Mouse (Mus musculus): ENCODE measurements around the gene Zfp108. TPM values are rescaled to one million over a fixed set of nuclear protein-coding genes. Genes with fewer than 3 reads are reported as not detected.

The Zfp108 gene
- polyA plus RNA-seq, 1 experiment from 2014 or later, result 2.1 TPM

DNA sequence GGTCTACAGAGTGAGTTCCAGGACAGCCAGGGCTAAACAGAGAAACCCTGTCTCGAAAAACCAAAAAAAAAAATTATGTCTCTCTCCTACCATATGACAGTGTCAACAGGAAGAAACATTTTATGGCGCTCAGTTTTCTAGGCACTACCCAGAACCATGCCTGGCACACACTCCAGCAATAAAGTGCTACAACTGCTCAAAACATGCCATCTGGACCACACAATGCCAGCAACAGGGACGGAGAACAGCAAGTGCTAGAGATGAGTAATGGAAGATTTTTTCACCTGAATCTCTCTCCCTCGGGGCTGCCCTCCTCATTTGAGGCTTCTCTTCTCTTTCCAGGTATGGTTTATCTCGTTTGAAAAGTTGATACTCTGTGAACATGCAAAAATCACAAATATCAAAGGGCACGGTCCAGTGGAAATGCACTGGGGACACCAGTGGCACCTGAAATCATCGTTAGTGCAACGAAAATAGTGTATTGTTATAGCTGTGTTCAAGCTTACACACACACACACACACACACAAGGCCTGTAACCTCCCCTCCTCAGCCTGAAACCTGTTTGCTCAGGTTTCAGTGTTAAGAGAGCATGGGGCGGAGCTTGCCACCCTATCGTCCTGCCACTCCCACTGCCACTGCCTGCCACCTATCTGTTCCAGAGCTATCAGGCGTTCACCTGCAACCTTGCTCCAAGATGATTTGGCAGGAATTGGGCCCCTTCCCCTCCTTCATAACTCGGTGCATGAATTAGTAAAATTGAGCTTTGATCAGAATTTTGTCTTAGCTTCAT, 38.7 kb downstream of the Zfp108 start:
- Histone ChIP-seq H3K27me3 (ENCODE audit: control insufficient read depth, insufficient read depth, low read length) (no peaks in the 10 kb centered on the region), H3K4me1 (ENCODE audit: control insufficient read depth, insufficient read depth, low read length) (peaks cover 3% of the 10 kb centered on the region; the same call in 1 of the 2 replicates), H3K9ac (ENCODE audit: low read length) (no peak overlapping the region), H3K27ac (ENCODE audit: low read length) (no peak overlapping the region), H3K4me2 (ENCODE audit: low read depth, low read length) (no peak overlapping the region), H3K36me3 (ENCODE audit: control insufficient read depth, insufficient read depth) (peaks cover 59% of the 10 kb centered on the region), H3K4me3 (ENCODE audit: low read length) (no peak overlapping the region), H3K9me3 (replicated peaks; ENCODE audit: control insufficient read depth, low read length) (no peaks in the 10 kb centered on the region)
- ATAC-seq (replicated peaks; ENCODE audit: extremely low read depth, insufficient read depth, low FRiP score), result no peak
- WGBS, result 86% methylated on average over 12 of the region's 12 CpGs

DNA sequence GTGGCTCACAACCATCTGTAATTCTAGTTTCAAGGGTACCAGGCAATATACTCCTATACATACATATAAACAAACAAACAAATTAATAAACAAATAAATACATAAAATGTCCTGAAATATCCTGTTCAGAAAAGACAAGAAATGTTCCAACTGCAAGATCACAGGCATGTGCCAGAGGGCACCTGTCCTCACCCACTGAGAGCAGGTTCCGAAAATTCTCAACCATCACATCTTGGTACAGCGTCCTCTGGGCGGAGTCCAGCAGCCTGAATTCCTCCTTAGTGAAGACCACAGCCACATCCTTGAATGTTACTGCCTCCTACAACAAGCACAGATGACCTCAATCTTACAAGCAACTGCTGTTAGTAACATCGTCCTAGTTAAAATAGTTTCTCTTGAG, 40.2 kb downstream of the Zfp108 start:
- H3K27ac ChIP-seq (ENCODE audit: low read length), result no peak overlapping the region
- 96% methylated on average over 4 of the region's 4 CpGs for WGBS
- no peak overlapping the region for H3K4me3 ChIP-seq (ENCODE audit: low read length)
- H3K36me3 ChIP-seq (ENCODE audit: control insufficient read depth, insufficient read depth), result peaks cover 57% of the 10 kb centered on the region
- H3K9me3 ChIP-seq (replicated peaks; ENCODE audit: control insufficient read depth, low read length), result no peaks in the 10 kb centered on the region
- H3K27me3 ChIP-seq (ENCODE audit: control insufficient read depth, insufficient read depth, low read length), result no peaks in the 10 kb centered on the region
- no peak for ATAC-seq (replicated peaks; ENCODE audit: extremely low read depth, insufficient read depth, low FRiP score)
- H3K4me1 ChIP-seq (ENCODE audit: control insufficient read depth, insufficient read depth, low read length), result peaks cover 7% of the 10 kb centered on the region
- H3K4me2 ChIP-seq (ENCODE audit: low read depth, low read length), result no peak overlapping the region
- no peak overlapping the region for H3K9ac ChIP-seq (ENCODE audit: low read length)

DNA sequence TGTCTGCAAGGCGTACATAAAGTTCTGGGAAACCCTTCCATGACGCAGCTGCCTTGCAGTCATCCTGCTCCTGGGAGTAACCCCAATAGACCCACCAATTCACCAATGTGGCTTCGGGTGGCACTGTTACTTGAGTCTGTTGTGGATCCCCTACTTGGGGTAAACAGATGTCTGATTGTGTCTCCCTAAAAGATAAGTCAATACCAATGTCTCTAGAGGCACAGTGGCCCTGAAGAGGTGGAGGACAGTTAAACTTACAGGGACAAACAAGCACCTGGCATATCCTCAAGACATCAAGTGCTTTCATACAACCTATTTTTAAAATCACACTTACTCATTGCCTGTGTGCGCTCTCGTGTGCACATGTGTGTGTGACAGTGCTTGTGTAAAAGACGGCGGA, 40.8 kb downstream of the Zfp108 start:
- Histone ChIP-seq H3K27ac (ENCODE audit: low read length) (no peak overlapping the region), H3K4me3 (ENCODE audit: low read length) (no peak overlapping the region), H3K4me1 (ENCODE audit: control insufficient read depth, insufficient read depth, low read length) (peaks cover 13% of the 10 kb centered on the region), H3K9me3 (replicated peaks; ENCODE audit: control insufficient read depth, low read length) (no peaks in the 10 kb centered on the region), H3K27me3 (ENCODE audit: control insufficient read depth, insufficient read depth, low read length) (no peaks in the 10 kb centered on the region), H3K4me2 (ENCODE audit: low read depth, low read length) (no peak overlapping the region), H3K9ac (ENCODE audit: low read length) (no peak overlapping the region), H3K36me3 (ENCODE audit: control insufficient read depth, insufficient read depth) (peaks cover 52% of the 10 kb centered on the region)
- 94% methylated on average over 7 of the region's 7 CpGs for WGBS
- no peak for ATAC-seq (replicated peaks; ENCODE audit: extremely low read depth, insufficient read depth, low FRiP score)

DNA sequence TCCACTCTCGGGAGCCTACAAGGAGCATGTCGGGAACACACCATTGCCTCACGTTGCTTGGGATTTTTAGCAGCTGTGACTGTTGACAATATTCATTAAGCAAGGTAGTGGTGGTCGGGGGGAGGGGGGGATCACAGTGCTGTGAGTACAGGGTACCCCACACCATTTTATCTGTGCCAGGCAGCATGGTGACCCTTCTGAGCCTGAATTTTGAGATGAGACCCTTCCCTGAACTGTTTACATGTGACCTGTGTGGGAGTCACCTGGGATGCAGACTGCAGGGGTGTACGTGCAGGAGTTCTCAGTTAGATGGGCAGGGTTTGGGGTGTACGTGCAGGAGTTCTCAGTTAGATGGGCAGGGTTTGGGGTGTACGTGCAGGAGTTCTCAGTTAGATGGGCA, 41.8 kb downstream of the Zfp108 start:
- Histone ChIP-seq H3K9me3 (replicated peaks; ENCODE audit: control insufficient read depth, low read length) (no peaks in the 10 kb centered on the region), H3K27me3 (ENCODE audit: control insufficient read depth, insufficient read depth, low read length) (no peaks in the 10 kb centered on the region), H3K4me3 (ENCODE audit: low read length) (no peak overlapping the region), H3K4me1 (ENCODE audit: control insufficient read depth, insufficient read depth, low read length) (peaks cover 17% of the 10 kb centered on the region), H3K27ac (ENCODE audit: low read length) (no peak overlapping the region), H3K9ac (ENCODE audit: low read length) (no peak overlapping the region), H3K36me3 (ENCODE audit: control insufficient read depth, insufficient read depth) (peaks cover 42% of the 10 kb centered on the region), H3K4me2 (ENCODE audit: low read depth, low read length) (no peak overlapping the region)
- WGBS, result 95% methylated on average over 7 of the region's 7 CpGs
- ATAC-seq (replicated peaks; ENCODE audit: extremely low read depth, insufficient read depth, low FRiP score), result no peak

DNA sequence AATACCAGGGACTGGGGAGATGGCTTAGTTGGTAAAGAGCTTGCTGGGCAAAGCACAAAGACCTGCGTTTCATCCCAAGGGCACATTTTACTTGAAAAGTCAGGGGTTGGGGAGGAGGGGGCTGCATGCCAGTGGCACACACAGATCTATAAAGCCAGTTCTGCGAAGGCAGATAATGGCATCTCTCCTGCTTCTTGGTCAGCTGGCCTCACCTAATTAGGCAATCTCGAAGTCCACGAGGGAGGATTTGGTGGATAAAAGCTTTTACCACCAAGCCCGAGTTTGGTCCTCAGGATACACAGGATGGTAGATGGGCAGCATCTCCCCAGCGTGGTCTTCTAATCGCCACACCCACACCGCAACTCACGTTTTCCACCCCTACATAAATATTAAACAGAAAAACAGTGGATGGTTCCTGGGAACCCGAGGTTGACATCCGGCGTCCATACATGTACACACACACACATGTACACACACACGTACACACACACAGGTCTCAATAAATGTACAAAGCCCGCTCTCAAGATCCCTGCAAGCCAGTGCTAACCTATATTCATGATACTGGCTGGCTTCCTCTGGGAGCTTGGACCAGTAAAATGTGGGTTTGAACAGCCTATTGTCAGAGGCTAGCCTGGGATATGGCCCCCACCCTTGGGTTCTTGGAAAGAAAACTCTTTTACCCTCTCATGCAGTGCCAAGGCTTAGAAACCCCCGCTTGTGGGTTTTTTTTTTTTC, 42.9 kb downstream of the Zfp108 start:
- Histone ChIP-seq H3K4me3 (ENCODE audit: low read length) (no peak overlapping the region), H3K27me3 (ENCODE audit: control insufficient read depth, insufficient read depth, low read length) (no peaks in the 10 kb centered on the region), H3K9ac (ENCODE audit: low read length) (no peak overlapping the region), H3K4me1 (ENCODE audit: control insufficient read depth, insufficient read depth, low read length) (peaks cover 17% of the 10 kb centered on the region), H3K4me2 (ENCODE audit: low read depth, low read length) (no peak overlapping the region), H3K9me3 (replicated peaks; ENCODE audit: control insufficient read depth, low read length) (no peaks in the 10 kb centered on the region), H3K36me3 (ENCODE audit: control insufficient read depth, insufficient read depth) (peaks cover 37% of the 10 kb centered on the region), H3K27ac (ENCODE audit: low read length) (no peak overlapping the region)
- ATAC-seq (replicated peaks; ENCODE audit: extremely low read depth, insufficient read depth, low FRiP score), result no peak
- WGBS, result 89% methylated on average over 15 of the region's 15 CpGs

DNA sequence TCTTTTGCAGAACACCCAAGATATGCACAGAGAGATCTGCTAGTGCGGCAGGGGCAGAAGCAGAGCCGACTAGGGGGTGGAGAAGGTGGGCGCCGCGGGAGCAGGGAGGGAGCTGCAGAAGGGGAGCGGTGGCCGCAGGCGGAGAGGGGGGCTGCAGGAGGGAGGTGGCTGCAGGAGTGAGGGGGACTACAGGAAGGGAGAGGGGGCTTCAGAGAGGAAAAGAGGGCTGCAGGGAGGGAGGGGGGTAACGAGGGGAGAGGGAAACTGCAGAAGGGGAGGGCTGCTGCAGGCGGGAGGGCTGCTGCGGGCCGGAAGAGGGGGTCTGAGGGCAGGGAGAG, 44.0 kb downstream of the Zfp108 start:
- H3K9ac ChIP-seq (ENCODE audit: low read length), result peak overlapping the region; percentile 89
- no peaks in the 10 kb centered on the region for H3K27me3 ChIP-seq (ENCODE audit: control insufficient read depth, insufficient read depth, low read length)
- WGBS, result 2% methylated on average over 12 of the region's 12 CpGs
- peak overlapping the region; percentile 87 for H3K4me3 ChIP-seq (ENCODE audit: low read length)
- H3K36me3 ChIP-seq (ENCODE audit: control insufficient read depth, insufficient read depth), result peaks cover 41% of the 10 kb centered on the region
- H3K27ac ChIP-seq (ENCODE audit: low read length), result no peak overlapping the region
- ATAC-seq (replicated peaks; ENCODE audit: extremely low read depth, insufficient read depth, low FRiP score), result no peak
- H3K4me1 ChIP-seq (ENCODE audit: control insufficient read depth, insufficient read depth, low read length), result peaks cover 17% of the 10 kb centered on the region
- peak overlapping the region; percentile 92 for H3K4me2 ChIP-seq (ENCODE audit: low read depth, low read length)
- no peaks in the 10 kb centered on the region for H3K9me3 ChIP-seq (replicated peaks; ENCODE audit: control insufficient read depth, low read length)

DNA sequence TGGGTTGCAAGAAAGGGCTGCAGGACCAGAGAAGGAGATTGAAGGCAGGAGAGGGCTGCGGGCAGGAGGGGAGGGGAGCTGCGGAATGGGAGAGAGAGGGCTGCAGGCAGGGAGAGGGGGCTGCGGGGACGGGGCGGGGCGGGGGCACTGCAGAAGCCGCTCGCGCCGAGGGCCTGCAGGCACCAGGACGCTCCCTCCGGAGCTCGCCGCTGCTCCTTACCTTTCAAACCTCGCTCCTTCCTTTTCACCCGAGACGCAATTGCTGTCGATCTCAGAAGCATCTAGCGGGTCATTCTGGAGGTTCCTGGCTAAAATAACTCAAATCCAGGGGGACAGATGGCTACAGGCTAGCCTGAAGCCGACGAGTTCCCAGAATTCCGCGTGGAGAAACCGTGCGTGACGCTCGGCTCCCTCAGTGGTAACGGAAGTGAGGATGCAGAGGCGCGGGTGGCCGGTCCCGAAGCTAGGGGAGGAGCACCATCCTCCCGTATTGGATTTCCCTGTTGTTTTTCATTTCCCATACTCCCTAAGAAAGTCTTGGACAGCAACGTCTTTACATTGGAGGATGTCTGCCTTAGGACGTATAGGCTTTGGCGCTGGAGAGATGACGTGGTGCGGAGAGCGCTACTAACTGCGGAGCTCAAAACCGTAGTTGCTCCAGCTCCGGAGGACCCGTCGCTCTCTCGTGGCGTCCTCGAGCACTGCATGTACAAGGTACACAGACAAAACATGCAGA, 44.5 kb downstream of the Zfp108 start:
- Histone ChIP-seq H3K9ac (ENCODE audit: low read length) (peak overlapping the region; percentile 89), H3K4me3 (ENCODE audit: low read length) (peak overlapping the region; percentile 87), H3K36me3 (ENCODE audit: control insufficient read depth, insufficient read depth) (peaks cover 37% of the 10 kb centered on the region), H3K27ac (ENCODE audit: low read length) (peak overlapping the region; percentile 76), H3K4me1 (ENCODE audit: control insufficient read depth, insufficient read depth, low read length) (peaks cover 17% of the 10 kb centered on the region), H3K9me3 (replicated peaks; ENCODE audit: control insufficient read depth, low read length) (no peaks in the 10 kb centered on the region), H3K27me3 (ENCODE audit: control insufficient read depth, insufficient read depth, low read length) (no peaks in the 10 kb centered on the region), H3K4me2 (ENCODE audit: low read depth, low read length) (peak overlapping the region; percentile 92)
- WGBS, result under 1% methylated on average over 47 of the region's 47 CpGs
- ATAC-seq (replicated peaks; ENCODE audit: extremely low read depth, insufficient read depth, low FRiP score), result peak; percentile 88

DNA sequence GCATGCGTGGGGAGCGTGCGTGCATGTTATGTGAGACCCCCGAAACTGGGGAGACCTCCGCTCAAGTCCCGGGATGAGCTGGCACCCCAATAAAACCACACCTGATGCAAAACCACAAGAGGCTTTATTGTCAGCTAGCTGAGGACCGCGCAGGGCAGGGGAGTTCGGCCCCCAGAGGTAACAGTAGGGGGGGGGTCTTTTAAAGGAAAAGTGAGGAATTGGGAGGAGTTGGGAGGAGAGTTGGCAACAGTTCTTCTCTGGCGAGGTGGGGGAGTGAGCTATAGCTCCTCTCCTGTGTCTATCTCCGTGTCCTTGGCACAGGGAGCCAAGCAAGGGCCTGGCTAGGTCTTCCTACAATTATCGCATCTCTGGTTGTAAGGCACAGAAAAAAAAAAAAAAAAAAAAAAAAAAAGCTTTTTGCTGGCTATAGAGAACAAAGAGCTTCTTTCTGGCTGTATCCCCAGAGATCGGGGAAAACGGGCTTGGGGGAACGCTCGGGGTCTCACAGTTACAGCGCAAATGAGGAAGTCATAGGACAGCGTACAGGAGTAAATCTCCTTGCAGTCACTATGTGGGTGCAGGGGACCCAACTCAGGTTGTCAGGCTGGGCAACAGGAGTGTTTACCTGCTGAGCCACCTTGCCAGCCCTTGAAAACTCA, 45.4 kb downstream of the Zfp108 start:
- no peak for ATAC-seq (replicated peaks; ENCODE audit: extremely low read depth, insufficient read depth, low FRiP score)
- WGBS, result 1% methylated on average over 18 of the region's 18 CpGs
- Histone ChIP-seq H3K27ac (ENCODE audit: low read length) (0 out of 2 replicates have a peak overlapping the region, but pooled peaks have one; percentile 27), H3K27me3 (ENCODE audit: control insufficient read depth, insufficient read depth, low read length) (no peaks in the 10 kb centered on the region), H3K4me1 (ENCODE audit: control insufficient read depth, insufficient read depth, low read length) (peaks cover 17% of the 10 kb centered on the region), H3K9ac (ENCODE audit: low read length) (peak overlapping the region; percentile 61), H3K4me2 (ENCODE audit: low read depth, low read length) (peak overlapping the region; percentile 92), H3K36me3 (ENCODE audit: control insufficient read depth, insufficient read depth) (peaks cover 30% of the 10 kb centered on the region), H3K4me3 (ENCODE audit: low read length) (peak overlapping the region; percentile 87), H3K9me3 (replicated peaks; ENCODE audit: control insufficient read depth, low read length) (no peaks in the 10 kb centered on the region)

Measured in heart, embryonic 16.5 days (tissue).